In genomic region chr11:70518436-70518835, GRCm38 (mm10) we compare ENCODE assay signal across 30 mouse cellular contexts. TPM values are rescaled to one million over a fixed set of nuclear protein-coding genes. Genes with fewer than 3 reads are reported as not detected.
A peak's percentile ranks its signal among the peaks of the same experiment; 100 is the strongest.
DNase-seq lines count a peak whose midpoint lies in the region; ATAC-seq and TF ChIP-seq lines count a peak whose summit lies in the region.
"Had no signal": no experiment of that assay in that cellular context is flagged by ENCODE, and none has a peak within 500 bp of the region (broad histone marks: within the 10 kb centered on the region; RNA-seq: fewer than 3 reads in every experiment).

No protein-coding gene starts in this region.

- H3K9me3 ChIP-seq in liver, embryonic 14.5 days (ENCODE audit: control insufficient read depth, low read length): no peaks in the 10 kb centered on the region
- H3K9me3 ChIP-seq in heart, embryonic 10.5 days: no peaks in the 10 kb centered on the region
- H3K9me3 ChIP-seq: embryonic facial prominence, embryonic 12.5 days; embryonic facial prominence, embryonic 15.5 days; forebrain, embryonic 12.5 days; forebrain, embryonic 15.5 days; hindbrain, embryonic 12.5 days; hindbrain, embryonic 15.5 days had no signal

- H3K4me1 ChIP-seq in liver, adult 2 months (ENCODE audit: control insufficient read depth, insufficient read depth, low read length): peaks cover 13% of the 10 kb centered on the region
- H3K4me1 ChIP-seq in liver, embryonic 14.5 days (replicated peaks; ENCODE audit: control insufficient read depth in 2 of 2, insufficient read depth in 2 of 2, low read length in 1 of 2): peaks cover 6 to 18% of the 10 kb centered on the region in 2 experiments; a peak in 3 of 4 replicates
- H3K4me1 ChIP-seq in heart, embryonic 10.5 days: peaks cover 17% of the 10 kb centered on the region

- no peaks in the 10 kb centered on the region; the same call in 1 of the 2 replicates for H3K36me3 ChIP-seq in liver, adult 2 months (ENCODE audit: control insufficient read depth, insufficient read depth, low read length)
- no peaks in the 10 kb centered on the region for H3K36me3 ChIP-seq in liver, embryonic 14.5 days (replicated peaks; ENCODE audit: control insufficient read depth, insufficient read depth, low read depth)
- no peaks in the 10 kb centered on the region for H3K36me3 ChIP-seq in heart, embryonic 10.5 days
- H3K36me3 ChIP-seq: embryonic facial prominence, embryonic 12.5 days; embryonic facial prominence, embryonic 15.5 days; forebrain, embryonic 12.5 days; forebrain, embryonic 15.5 days; hindbrain, embryonic 12.5 days; hindbrain, embryonic 15.5 days had no signal

- H3K79me2 ChIP-seq in liver, adult 2 months (ENCODE audit: control insufficient read depth, insufficient read depth, low read length): peaks cover 5% of the 10 kb centered on the region; the same call in 1 of the 2 replicates

- no peak for TF ChIP-seq CTCF in liver, adult 2 months (IDR thresholded peaks at IDR 0.05; ENCODE audit: low read depth, low read length)
- TF ChIP-seq CTCF in liver, embryonic 14.5 days (IDR thresholded peaks at IDR 0.05; ENCODE audit: low read depth): no peak

- WGBS in liver, adult 2 months: 30% methylated on average over 1 of the region's 1 CpGs
- WGBS in liver, embryonic 14.5 days (ENCODE audit: insufficient replicate concordance): 17% methylated on average over 1 of the region's 1 CpGs
- 58% methylated on average over 1 of the region's 1 CpGs for WGBS in heart, embryonic 10.5 days

- peak; percentile 31; the same call in 1 of the 2 replicates for ATAC-seq in liver, embryonic 14.5 days (ENCODE audit: insufficient read depth)
- peak; percentile 46; the same call in 1 of the 2 replicates for ATAC-seq in megakaryocyte progenitor cell, adult 5-6 weeks (replicated peaks; ENCODE audit: poor library complexity)
- ATAC-seq: forebrain, embryonic 15.5 days; Patski had no signal

- no peak for TF ChIP-seq POLR2A in liver, adult 2 months (IDR thresholded peaks at IDR 0.05; ENCODE audit: extremely low read depth, insufficient read depth, low read length)

- no peak overlapping the region; the same call in 1 of the 2 replicates for H3K4me3 ChIP-seq in liver, adult 2 months (ENCODE audit: insufficient read depth, low read depth, low read length)
- H3K4me3 ChIP-seq in liver, embryonic 14.5 days (ENCODE audit: insufficient read depth in 1 of 2, low read depth in 2 of 2, low read length in 2 of 2): no peak overlapping the region
- no peak overlapping the region for H3K4me3 ChIP-seq in heart, embryonic 10.5 days
- H3K4me3 ChIP-seq: embryonic facial prominence, embryonic 12.5 days; embryonic facial prominence, embryonic 15.5 days; forebrain, embryonic 12.5 days; forebrain, embryonic 15.5 days; heart, adult 2 months; hindbrain, embryonic 12.5 days; hindbrain, embryonic 15.5 days had no signal

- 0 out of 2 replicates have a peak, but pooled peaks have one; percentile 4 for TF ChIP-seq EP300 in liver, embryonic 14.5 days (IDR thresholded peaks at IDR 0.05; ENCODE audit: low read depth)

- H3K27ac ChIP-seq in liver, adult 2 months (replicated peaks; ENCODE audit: insufficient read depth, low read depth, low read length): peak overlapping the region; percentile 95
- no peak overlapping the region for H3K27ac ChIP-seq in liver, embryonic 14.5 days
- no peak overlapping the region for H3K27ac ChIP-seq in heart, embryonic 10.5 days
- H3K27ac ChIP-seq: embryonic facial prominence, embryonic 12.5 days; embryonic facial prominence, embryonic 15.5 days; forebrain, embryonic 12.5 days; forebrain, embryonic 15.5 days; heart, adult 2 months; hindbrain, embryonic 12.5 days; hindbrain, embryonic 15.5 days had no signal

- peak overlapping the region; percentile 7; the same call in 1 of the 2 replicates for H3K4me2 ChIP-seq in liver, embryonic 14.5 days (ENCODE audit: low read depth)
- H3K4me2 ChIP-seq: embryonic facial prominence, embryonic 12.5 days; embryonic facial prominence, embryonic 15.5 days; forebrain, embryonic 12.5 days; forebrain, embryonic 15.5 days; heart, embryonic 11.5 days; hindbrain, embryonic 12.5 days; hindbrain, embryonic 15.5 days had no signal

- no peak for DNase-seq in liver, adult 2 months (ENCODE audit: extremely low read depth, low read depth, low spot score)
- DNase-seq in liver: no peak
- DNase-seq in liver, embryonic 14.5 days (ENCODE audit: low read depth in 3 of 3, low spot score in 3 of 3): no peak
- DNase-seq in cerebellum, postnatal 36 days: no peak
- DNase-seq in cerebellum, adult 8-10 months: no peak
- DNase-seq in heart, embryonic 10.5 days (ENCODE audit: low spot score): no peak
- DNase-seq: adrenal gland, postnatal 10 days; adrenal gland, postnatal 36 days; cerebellum, adult 2 months; cerebellum, postnatal 10 days; gastrocnemius, postnatal 25 days; heart, adult 2 months had no signal

- no peak overlapping the region; the same call in 1 of the 2 replicates for H3K9ac ChIP-seq in liver, adult 2 months (ENCODE audit: low read depth, low read length)
- H3K9ac ChIP-seq in liver, embryonic 14.5 days (replicated peaks): no peak overlapping the region
- H3K9ac ChIP-seq: embryonic facial prominence, embryonic 12.5 days; embryonic facial prominence, embryonic 15.5 days; forebrain, embryonic 12.5 days; forebrain, embryonic 15.5 days; hindbrain, embryonic 12.5 days; hindbrain, embryonic 15.5 days had no signal

- H3K27me3 ChIP-seq in liver, adult 2 months (ENCODE audit: control insufficient read depth, insufficient read depth, low read length): no peaks in the 10 kb centered on the region
- peaks cover 13% of the 10 kb centered on the region for H3K27me3 ChIP-seq in liver, embryonic 14.5 days (ENCODE audit: control insufficient read depth, insufficient read depth, low read length)
- peaks cover 17% of the 10 kb centered on the region; the same call in 1 of the 2 replicates for H3K27me3 ChIP-seq in heart, embryonic 10.5 days (ENCODE audit: insufficient read depth, poor library complexity, severe bottlenecking)
- H3K27me3 ChIP-seq: embryonic facial prominence, embryonic 12.5 days; hindbrain, embryonic 15.5 days had no signal

RNA-seq across cellular contexts. Expression of gene Gltpd2, which starts 0.6 kb away (rescaled TPM):
- 74.9 and 91.6 TPM in 2 replicates for total RNA-seq in liver, adult 2 months (2014; rRNA removed)
- polyA plus RNA-seq in liver, adult 2 months (2012; rRNA removed): 276 and 320 TPM in 2 replicates
- 11.2 and 15.7 TPM in 2 replicates for polyA plus RNA-seq in liver, embryonic 14.5 days (2012; rRNA removed)
- polyA plus RNA-seq in liver, embryonic 14.5 days (2014; fragmentation: Nextera tagmentation; extraction: Ambion mirVana): 18.4 and 20.3 TPM in 2 replicates
- total RNA-seq in megakaryocyte progenitor cell, adult 5-6 weeks (2015): not detected in 2 replicates
- not detected in 2 replicates for total RNA-seq in megakaryocyte progenitor cell, adult 5-6 weeks (2017)
- 0.25 and 4.3 TPM in 2 replicates for polyA plus RNA-seq in heart, embryonic 10.5 days (2016; fragmentation: Nextera tagmentation; extraction: Ambion mirVana)
- total RNA-seq: adrenal gland, adult 18-20 months; adrenal gland, postnatal 36 days; common myeloid progenitor, adult 5-6 weeks; gastrocnemius, adult 8-10 months; gastrocnemius, postnatal 25 days; heart, adult 2 months; heart, postnatal 25 days; hematopoietic stem cell, adult 5-6 weeks had no signal
- polyA plus RNA-seq: cerebellum, adult 2 months; forebrain, embryonic 12.5 days; gonadal fat pad, adult 2 months; heart, adult 2 months; heart, postnatal 0 days; Patski had no signal

RNA-seq across cellular contexts. Expression of gene Vmo1, which starts 4.0 kb away (rescaled TPM):
- total RNA-seq in liver, adult 2 months (2014; rRNA removed): 3.2 and 3.9 TPM in 2 replicates
- 5.5 and 7.3 TPM in 2 replicates for polyA plus RNA-seq in liver, adult 2 months (2012; rRNA removed)
- 0.23 TPM in 1 of 2 replicates, not detected in the other for polyA plus RNA-seq in liver, embryonic 14.5 days (2012; rRNA removed)
- polyA plus RNA-seq in liver, embryonic 14.5 days (2014; fragmentation: Nextera tagmentation; extraction: Ambion mirVana): 0.21 and 0.51 TPM in 2 replicates
- not detected in 2 replicates for total RNA-seq in megakaryocyte progenitor cell, adult 5-6 weeks (2015)
- total RNA-seq in megakaryocyte progenitor cell, adult 5-6 weeks (2017): not detected in 2 replicates
- not detected in 2 replicates for polyA plus RNA-seq in heart, embryonic 10.5 days (2016; fragmentation: Nextera tagmentation; extraction: Ambion mirVana)
- total RNA-seq: adrenal gland, adult 18-20 months; common myeloid progenitor, adult 5-6 weeks; ES-E14; gastrocnemius, adult 8-10 months; gastrocnemius, postnatal 25 days; heart, adult 2 months; heart, postnatal 25 days; hematopoietic stem cell, adult 5-6 weeks had no signal
- polyA plus RNA-seq: cerebellum, adult 2 months; forebrain, embryonic 12.5 days; gonadal fat pad, adult 2 months; heart, adult 2 months; heart, embryonic 11.5 days; hindbrain, embryonic 15.5 days; Patski had no signal

RNA-seq across cellular contexts. Expression of gene Psmb6, which starts 6.7 kb away (rescaled TPM):
- 291 and 298 TPM in 2 replicates for total RNA-seq in liver, adult 2 months (2014; rRNA removed)
- polyA plus RNA-seq in liver, adult 2 months (2012; rRNA removed): 312 and 336 TPM in 2 replicates
- 155 and 171 TPM in 2 replicates for polyA plus RNA-seq in liver, embryonic 14.5 days (2012; rRNA removed)
- 345 and 363 TPM in 2 replicates for polyA plus RNA-seq in liver, embryonic 14.5 days (2014; fragmentation: Nextera tagmentation; extraction: Ambion mirVana)
- 141 and 153 TPM in 2 replicates for total RNA-seq in megakaryocyte progenitor cell, adult 5-6 weeks (2015)
- 272 and 309 TPM in 2 replicates for total RNA-seq in megakaryocyte progenitor cell, adult 5-6 weeks (2017)
- polyA plus RNA-seq in heart, embryonic 10.5 days (2016; fragmentation: Nextera tagmentation; extraction: Ambion mirVana): 825 and 969 TPM in 2 replicates

RNA-seq across cellular contexts. Expression of gene Tm4sf5, which starts 13.4 kb away (rescaled TPM):
- total RNA-seq in liver, adult 2 months (2014; rRNA removed): not detected in 2 replicates
- polyA plus RNA-seq in liver, adult 2 months (2012; rRNA removed): not detected in 2 replicates
- polyA plus RNA-seq in liver, embryonic 14.5 days (2012; rRNA removed): 0.90 and 1.4 TPM in 2 replicates
- 2.1 and 2.4 TPM in 2 replicates for polyA plus RNA-seq in liver, embryonic 14.5 days (2014; fragmentation: Nextera tagmentation; extraction: Ambion mirVana)
- total RNA-seq in megakaryocyte progenitor cell, adult 5-6 weeks (2015): not detected in 2 replicates
- not detected in 2 replicates for total RNA-seq in megakaryocyte progenitor cell, adult 5-6 weeks (2017)
- 6.2 and 7.4 TPM in 2 replicates for polyA plus RNA-seq in heart, embryonic 10.5 days (2016; fragmentation: Nextera tagmentation; extraction: Ambion mirVana)
- total RNA-seq: adrenal gland, adult 18-20 months; common myeloid progenitor, adult 5-6 weeks; gastrocnemius, adult 8-10 months; gastrocnemius, postnatal 25 days; hematopoietic stem cell, adult 5-6 weeks had no signal
- polyA plus RNA-seq: embryonic facial prominence, embryonic 15.5 days had no signal

RNA-seq across cellular contexts. Expression of gene Gm40193, which starts 14.3 kb away (rescaled TPM):
- total RNA-seq in liver, adult 2 months (2014; rRNA removed): not detected in 2 replicates
- not detected in 2 replicates for polyA plus RNA-seq in liver, adult 2 months (2012; rRNA removed)
- polyA plus RNA-seq in liver, embryonic 14.5 days (2012; rRNA removed): not detected in 2 replicates
- polyA plus RNA-seq in liver, embryonic 14.5 days (2014; fragmentation: Nextera tagmentation; extraction: Ambion mirVana): not detected in 2 replicates
- not detected in 2 replicates for total RNA-seq in megakaryocyte progenitor cell, adult 5-6 weeks (2015)
- not detected in 2 replicates for total RNA-seq in megakaryocyte progenitor cell, adult 5-6 weeks (2017)
- not detected in 2 replicates for polyA plus RNA-seq in heart, embryonic 10.5 days (2016; fragmentation: Nextera tagmentation; extraction: Ambion mirVana)
- total RNA-seq: adrenal gland, adult 18-20 months; adrenal gland, postnatal 10 days; adrenal gland, postnatal 36 days; common myeloid progenitor, adult 5-6 weeks; ES-E14; gastrocnemius, adult 8-10 months; gastrocnemius, postnatal 25 days; heart, adult 2 months; heart, postnatal 25 days; hematopoietic stem cell, adult 5-6 weeks had no signal
- polyA plus RNA-seq: cerebellum, adult 2 months; embryonic facial prominence, embryonic 12.5 days; forebrain, embryonic 12.5 days; forebrain, embryonic 15.5 days; gonadal fat pad, adult 2 months; heart, adult 2 months; heart, embryonic 11.5 days; heart, embryonic 14.5 days; heart, postnatal 0 days; hindbrain, embryonic 12.5 days; hindbrain, embryonic 15.5 days; Patski had no signal

Comparison
In these comparisons a context has a peak if more than half of its experiments do, and no peak if none do; other contexts are left out.
1. RNA of gene Gltpd2, which starts 0.6 kb away (polyA plus RNA-seq): 276 to 320 TPM in liver, adult 2 months; 11.2 to 20.3 TPM in liver, embryonic 14.5 days and 0.25 to 4.3 TPM in heart, embryonic 10.5 days; every median in the first group is over 10 times any median in the second.